Mouse (Mus musculus) embryonic fibroblast, embryonic 13.5 days (primary cell): Measurements from ENCODE around the gene Srp9. TPM values are rescaled to one million over a fixed set of nuclear protein-coding genes. Genes with fewer than 3 reads are reported as not detected.

Experiments
- H3K27ac ChIP-seq: 2 replicates; pipeline ENCODE4 v1.5.1; 2012; ENCODE audit warnings: low read length, control low read depth, inconsistent platforms; ENCODE audit not compliant: insufficient read depth
- H3K4me1 ChIP-seq: 2 replicates; pipeline ENCODE4 v1.6.1; 2011; ENCODE audit warnings: low read length; ENCODE audit not compliant: control insufficient read depth, insufficient read depth
- H3K4me3 ChIP-seq: 2 replicates; pipeline ENCODE4 v1.5.1; 2011; ENCODE audit warnings: mild to moderate bottlenecking, control low read depth, low read length; ENCODE audit not compliant: insufficient read depth
- CTCF ChIP-seq: IDR thresholded peaks from 2 replicates; pipeline ENCODE4 v1.5.1; 2011; ENCODE audit warnings: mild to moderate bottlenecking, control low read depth, low read length, moderate library complexity, borderline replicate concordance; ENCODE audit not compliant: insufficient read depth
- POLR2A ChIP-seq: IDR thresholded peaks from 2 replicates; pipeline ENCODE4 v1.6.1; 2011; ENCODE audit warnings: low read depth, mild to moderate bottlenecking, control low read depth, low read length, moderate library complexity
- polyA plus RNA-seq: library from polyadenylated mRNA; stranded (reverse); fragments of >200 nt; gene quantifications from 2 replicates; pipeline ENCODE4 v1.2.4, GENCODE M21; 2011; ENCODE audit warnings: low read depth; ENCODE audit not compliant: missing spikeins, insufficient read length

The Srp9 gene
- polyA plus RNA-seq, 1 experiment, result 86.9 TPM

DNA sequence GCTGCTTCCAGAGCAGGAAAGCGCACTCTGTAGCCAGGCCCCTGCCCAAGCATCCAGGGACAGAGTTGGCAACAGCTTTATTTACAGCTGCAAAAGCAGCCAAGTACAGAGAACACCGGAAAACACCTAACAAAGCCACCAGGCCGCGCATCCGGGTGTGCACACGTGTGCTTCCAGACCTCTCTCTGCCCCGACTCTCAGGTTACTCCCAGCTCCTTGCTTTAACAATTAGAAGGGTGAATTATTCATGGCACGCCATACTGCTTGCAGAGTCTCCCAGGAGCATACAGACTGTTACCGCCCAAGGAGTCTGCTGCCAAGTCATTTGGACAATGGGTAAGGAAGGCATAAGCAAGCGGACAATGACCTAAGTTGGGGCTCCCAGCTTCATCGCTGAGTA lies 21.1 kb upstream of the Srp9 start:
- Histone ChIP-seq H3K27ac (no peak overlapping the region), H3K4me3 (no peak overlapping the region), H3K4me1 (no peaks in the 10 kb centered on the region; the same call in 1 of the 2 replicates)
- no peak for TF ChIP-seq POLR2A
- no peak for TF ChIP-seq CTCF

DNA sequence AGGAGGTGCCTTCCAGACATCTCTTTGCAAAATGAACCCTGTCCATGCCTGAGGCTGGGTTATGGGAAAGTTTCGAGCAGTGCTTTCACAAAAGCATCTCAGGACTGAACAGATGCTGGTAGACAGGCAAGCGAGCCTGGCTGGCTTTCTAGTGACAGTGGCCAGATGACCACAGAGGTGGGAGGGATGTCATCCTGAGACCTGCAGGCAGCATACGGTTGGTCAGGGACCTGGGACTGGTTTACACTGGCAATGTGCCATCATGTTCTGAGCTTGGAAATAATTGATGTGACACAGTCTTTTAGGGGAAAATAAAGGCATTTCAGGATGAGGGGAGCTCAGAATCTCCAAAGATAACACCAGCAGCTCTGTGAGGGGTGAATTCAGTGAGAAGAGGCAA lies 19.5 kb upstream of the Srp9 start:
- H3K4me3 ChIP-seq, result no peak overlapping the region
- no peak overlapping the region for H3K27ac ChIP-seq
- TF ChIP-seq CTCF, result no peak
- H3K4me1 ChIP-seq, result no peaks in the 10 kb centered on the region; the same call in 1 of the 2 replicates

DNA sequence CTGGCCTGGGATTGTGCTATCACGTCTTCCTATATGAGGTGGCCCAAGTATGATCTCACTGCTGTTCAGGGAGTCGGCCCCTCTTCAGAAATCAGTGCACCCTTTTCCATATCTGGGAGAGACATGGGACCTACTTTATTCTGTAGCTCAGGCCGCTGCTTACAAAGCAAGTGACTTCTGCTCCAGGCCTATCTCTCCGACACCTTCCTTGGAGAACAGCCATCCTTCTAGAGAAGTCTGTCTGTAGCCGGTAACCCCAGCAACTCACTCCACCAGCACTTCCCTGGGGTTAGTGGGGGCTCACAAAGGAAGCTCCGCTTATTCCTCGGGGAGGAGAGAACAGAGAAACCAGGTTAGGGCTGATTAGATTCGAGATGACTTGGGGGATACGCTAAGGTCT lies 17.3 kb upstream of the Srp9 start:
- Histone ChIP-seq H3K4me1 (no peaks in the 10 kb centered on the region; the same call in 1 of the 2 replicates), H3K27ac (no peak overlapping the region), H3K4me3 (no peak overlapping the region)
- no peak for TF ChIP-seq CTCF
- TF ChIP-seq POLR2A, result no peak

DNA sequence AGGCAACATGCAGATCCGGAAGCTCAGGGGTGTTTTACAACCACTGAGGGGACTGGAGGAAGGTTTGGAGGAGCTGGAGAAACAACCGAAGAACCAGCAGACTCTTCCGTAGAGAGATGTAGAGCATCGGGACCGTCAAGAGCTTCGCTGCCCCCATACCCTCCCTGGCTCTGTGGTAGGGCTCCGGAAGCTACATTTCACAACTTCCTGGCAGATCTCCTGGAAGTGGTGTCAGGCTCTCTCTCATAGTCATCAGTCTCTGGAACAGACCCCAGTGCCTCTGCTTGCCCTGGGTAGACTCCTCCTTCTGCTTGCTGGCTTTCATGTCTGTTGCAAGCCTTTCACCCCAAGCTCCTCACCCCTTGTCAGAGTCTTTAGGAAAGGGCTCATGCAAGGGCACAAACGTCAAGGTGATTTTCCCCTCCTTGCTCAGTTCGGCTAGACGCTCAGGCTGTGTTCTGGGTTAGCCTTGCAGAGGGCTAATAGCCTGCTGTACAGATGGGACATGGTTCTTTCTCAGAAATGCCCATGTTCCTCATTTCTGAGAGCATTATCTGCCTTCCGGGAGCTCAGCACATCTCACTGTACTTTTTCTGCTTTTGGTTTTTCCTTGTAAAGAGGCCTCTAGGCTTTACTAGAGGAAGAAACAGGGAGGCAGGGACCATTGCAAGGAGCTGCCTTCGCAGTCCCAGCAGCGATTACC lies 16.0 kb upstream of the Srp9 start:
- no peak overlapping the region for H3K27ac ChIP-seq
- TF ChIP-seq CTCF, result no peak
- TF ChIP-seq POLR2A, result no peak
- no peak overlapping the region for H3K4me3 ChIP-seq
- H3K4me1 ChIP-seq, result no peaks in the 10 kb centered on the region

DNA sequence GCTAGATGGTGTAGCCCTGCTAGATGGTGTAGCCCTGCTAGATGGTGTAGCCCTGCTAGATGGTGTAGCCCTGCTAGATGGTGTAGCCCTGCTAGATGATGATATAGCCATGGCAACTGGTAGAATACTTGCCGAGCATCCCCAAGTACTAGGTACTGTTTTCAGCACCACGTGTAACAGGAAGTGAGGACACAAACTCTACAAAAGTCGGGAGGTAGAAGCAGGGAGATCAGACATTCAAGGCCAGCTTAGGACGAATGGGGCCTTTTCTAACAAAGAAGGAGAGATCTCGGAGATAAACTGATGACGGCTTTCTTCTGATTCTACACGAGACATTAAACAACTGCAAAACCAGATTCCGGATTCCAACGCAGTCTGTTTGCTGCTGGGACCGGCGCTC lies 14.4 kb upstream of the Srp9 start:
- H3K27ac ChIP-seq, result no peak overlapping the region
- H3K4me1 ChIP-seq, result no peaks in the 10 kb centered on the region
- H3K4me3 ChIP-seq, result no peak overlapping the region
- no peak for TF ChIP-seq POLR2A
- no peak for TF ChIP-seq CTCF

DNA sequence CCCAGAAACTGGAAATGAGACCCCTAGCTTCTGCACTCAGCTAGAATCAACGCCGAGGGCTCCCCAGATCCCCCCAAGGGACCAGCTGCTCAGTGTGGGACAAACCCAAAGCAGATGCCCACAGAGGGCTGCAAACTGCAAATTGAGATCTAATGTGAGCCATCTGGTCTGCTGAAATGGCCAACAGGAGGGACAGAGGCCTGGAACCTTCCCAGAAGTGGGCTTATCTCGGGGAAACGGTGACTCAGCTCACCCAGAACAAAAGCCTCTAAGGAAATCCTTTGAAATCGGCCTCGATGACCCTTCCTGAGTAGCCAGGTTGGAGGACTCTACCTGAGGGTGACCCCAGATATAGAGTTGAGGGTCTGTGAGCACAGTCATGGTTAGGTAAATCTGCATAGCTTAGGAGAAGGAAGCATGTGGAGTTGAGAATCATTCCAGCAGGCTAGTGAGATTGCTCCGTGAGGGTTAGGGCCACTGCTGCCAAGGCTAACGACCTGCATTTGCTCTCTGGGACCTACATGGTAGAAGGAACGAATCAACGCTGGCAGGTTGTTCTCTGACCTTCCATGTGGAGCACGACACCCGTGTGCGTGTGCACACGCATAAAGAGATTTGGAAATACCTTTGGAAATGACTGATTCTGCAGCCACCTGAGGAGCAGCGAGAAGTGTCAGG lies 13.7 kb upstream of the Srp9 start:
- no peak for TF ChIP-seq CTCF
- no peak for TF ChIP-seq POLR2A
- no peak overlapping the region for H3K4me3 ChIP-seq
- no peaks in the 10 kb centered on the region for H3K4me1 ChIP-seq
- H3K27ac ChIP-seq, result no peak overlapping the region

DNA sequence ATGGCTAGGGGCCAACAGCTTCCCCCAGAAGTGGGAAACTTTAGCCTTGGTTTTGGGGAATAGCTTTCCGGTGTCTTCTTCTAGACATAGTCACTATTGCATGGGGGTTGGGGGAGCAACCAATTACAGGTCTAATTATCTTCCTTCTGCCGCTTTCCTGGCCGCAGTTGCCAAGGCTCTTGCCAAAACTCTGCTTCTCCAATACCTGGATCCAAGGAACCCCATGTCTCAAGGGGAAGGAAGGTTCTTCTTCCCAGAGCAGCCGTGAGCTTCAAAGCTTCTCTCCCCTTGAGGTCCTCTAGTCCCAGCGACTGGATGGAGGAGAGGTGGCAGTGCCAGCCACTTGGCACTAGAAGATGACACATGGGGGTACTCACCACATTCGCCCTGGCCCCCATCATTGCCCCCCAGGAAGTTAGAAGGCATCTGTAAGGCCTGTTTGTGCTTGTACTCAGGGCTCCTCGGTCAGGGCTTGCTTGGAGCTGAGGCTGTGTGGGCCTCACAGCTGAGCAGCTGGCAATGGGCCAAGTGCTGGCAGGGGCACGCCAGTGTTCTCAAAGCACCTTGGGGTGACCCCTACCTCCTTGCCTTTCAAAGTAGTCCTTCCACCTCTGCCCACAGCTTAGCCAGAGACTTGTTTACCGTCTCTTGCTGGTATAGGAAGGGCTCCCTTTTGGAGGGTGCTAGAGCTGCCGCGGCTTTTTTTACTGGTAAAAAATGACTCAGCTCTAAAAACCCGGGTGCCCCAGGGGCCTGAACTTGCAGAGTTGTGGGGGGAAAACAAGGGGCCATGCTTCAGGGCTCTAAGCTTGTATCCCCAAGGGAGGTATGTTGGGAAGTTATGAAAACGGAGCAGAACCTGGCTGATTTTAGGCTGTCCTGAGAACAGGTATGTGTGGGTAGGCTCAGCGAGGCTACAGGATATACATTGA lies 12.9 kb upstream of the Srp9 start:
- Histone ChIP-seq H3K4me3 (no peak overlapping the region), H3K4me1 (no peaks in the 10 kb centered on the region), H3K27ac (no peak overlapping the region)
- no peak for TF ChIP-seq CTCF
- TF ChIP-seq POLR2A, result no peak

DNA sequence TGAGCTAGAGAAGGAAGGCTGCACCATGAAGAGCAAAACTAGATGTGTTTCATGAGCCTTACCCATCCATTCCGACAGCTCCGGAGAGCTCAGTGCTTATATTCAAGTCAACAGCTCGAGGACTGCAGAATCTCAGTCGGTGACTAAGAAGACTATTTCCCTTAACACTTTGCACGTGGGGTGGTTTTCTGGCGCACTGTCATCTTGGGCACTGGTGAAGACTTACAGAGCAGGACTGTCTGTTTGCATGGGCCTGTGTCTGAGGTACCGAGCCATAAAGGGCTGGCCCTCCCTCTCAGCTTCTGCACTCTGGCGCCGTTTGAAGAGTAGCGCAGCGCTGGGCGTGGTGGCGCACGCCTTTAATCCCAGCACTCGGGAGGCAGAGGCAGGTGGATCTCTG lies 12.2 kb upstream of the Srp9 start:
- TF ChIP-seq CTCF, result no peak
- no peak for TF ChIP-seq POLR2A
- Histone ChIP-seq H3K4me3 (no peak overlapping the region), H3K27ac (no peak overlapping the region), H3K4me1 (no peaks in the 10 kb centered on the region)

DNA sequence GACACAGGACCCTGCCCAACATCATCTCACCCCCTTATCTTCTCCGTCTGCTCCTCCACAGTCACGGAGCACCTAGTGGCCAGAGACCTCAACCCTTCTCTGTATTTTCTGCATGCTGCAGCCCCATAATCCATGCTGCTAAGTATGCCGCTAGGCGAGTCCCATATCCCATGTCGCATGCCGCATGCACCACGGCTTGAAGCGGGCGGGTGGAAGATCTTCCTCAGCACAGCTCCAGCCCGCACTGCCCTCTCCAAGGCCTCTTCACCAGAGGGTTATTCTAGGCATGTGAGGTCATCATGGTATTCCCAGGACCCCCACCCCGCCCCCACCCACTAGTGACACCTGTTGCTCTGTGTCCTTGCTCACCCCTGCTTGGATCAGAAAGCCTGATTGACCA lies 11.4 kb upstream of the Srp9 start:
- Histone ChIP-seq H3K4me1 (no peaks in the 10 kb centered on the region), H3K4me3 (no peak overlapping the region), H3K27ac (no peak overlapping the region)
- TF ChIP-seq POLR2A (no peak), CTCF (no peak)
